Mouse (Mus musculus): Measurements from ENCODE around the gene Vmn1r189. TPM values are rescaled to one million over a fixed set of nuclear protein-coding genes. Genes with fewer than 3 reads are reported as not detected.

The Vmn1r189 gene
- not detected for polyA plus RNA-seq (2014; fragmentation: Illumina TruSeq; extraction: RNeasy Lipid Tissue Mini Kit (QIAGEN cat#74804); ENCODE audit: low read depth, low replicate concordance)

DNA sequence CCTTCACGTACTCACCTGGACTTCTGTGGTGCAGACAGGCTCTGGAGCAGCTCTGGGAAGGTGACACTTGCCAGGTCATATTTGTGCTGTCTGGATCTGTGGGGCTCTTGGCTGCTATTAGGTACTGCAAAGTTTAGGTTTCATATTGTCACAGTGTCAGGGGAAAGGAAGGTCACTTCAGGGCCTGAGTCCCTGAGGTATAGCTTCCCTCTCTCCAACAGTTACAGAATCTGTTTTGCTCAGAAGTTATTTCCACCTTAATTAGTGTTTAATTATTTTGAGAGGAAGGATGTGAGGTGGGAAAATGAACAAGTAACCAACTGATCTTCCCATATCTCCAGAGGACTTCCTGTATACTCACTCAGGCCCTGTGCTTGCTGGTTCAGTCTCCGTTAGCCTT is at the start of gene Vmn1r189:
Gene Vmn1r189, minus strand, starts transcription at position 101 of the 400 bp plus-strand sequence.

GRCm38 (mm10) chr13:22084140-22084539 is 21.5 kb downstream of the Vmn1r189 start, which contains the start of gene Vmn1r188:
Gene Vmn1r188, plus strand, starts transcription at chr13:22084440.

Other genes starting within 250 kb of the Vmn1r189 start
- gene Zfp184, start 160.7 kb downstream of the Vmn1r189 start, polyA plus RNA-seq (2014; fragmentation: Illumina TruSeq; extraction: RNeasy Lipid Tissue Mini Kit (QIAGEN cat#74804); ENCODE audit: low read depth, low replicate concordance): 3.0 TPM
- gene Pom121l2, start 124.6 kb downstream of the Vmn1r189 start, polyA plus RNA-seq (2014; fragmentation: Illumina TruSeq; extraction: RNeasy Lipid Tissue Mini Kit (QIAGEN cat#74804); ENCODE audit: low read depth, low replicate concordance): 3.5 TPM
- not detected for gene Prss16, start 96.1 kb downstream of the Vmn1r189 start, polyA plus RNA-seq (2014; fragmentation: Illumina TruSeq; extraction: RNeasy Lipid Tissue Mini Kit (QIAGEN cat#74804); ENCODE audit: low read depth, low replicate concordance)
- not detected for gene Hist1h2ah, start 70.3 kb downstream of the Vmn1r189 start, polyA plus RNA-seq (2014; fragmentation: Illumina TruSeq; extraction: RNeasy Lipid Tissue Mini Kit (QIAGEN cat#74804); ENCODE audit: low read depth, low replicate concordance)
- not detected for gene Hist1h2bk, start 70.0 kb downstream of the Vmn1r189 start, polyA plus RNA-seq (2014; fragmentation: Illumina TruSeq; extraction: RNeasy Lipid Tissue Mini Kit (QIAGEN cat#74804); ENCODE audit: low read depth, low replicate concordance)
- 6.8 TPM for gene Hist1h4i, start 64.5 kb downstream of the Vmn1r189 start, polyA plus RNA-seq (2014; fragmentation: Illumina TruSeq; extraction: RNeasy Lipid Tissue Mini Kit (QIAGEN cat#74804); ENCODE audit: low read depth, low replicate concordance)
- not detected for gene Hist1h2ag, start 62.9 kb downstream of the Vmn1r189 start, polyA plus RNA-seq (2014; fragmentation: Illumina TruSeq; extraction: RNeasy Lipid Tissue Mini Kit (QIAGEN cat#74804); ENCODE audit: low read depth, low replicate concordance)
- not detected for gene Hist1h2bj, start 62.6 kb downstream of the Vmn1r189 start, polyA plus RNA-seq (2014; fragmentation: Illumina TruSeq; extraction: RNeasy Lipid Tissue Mini Kit (QIAGEN cat#74804); ENCODE audit: low read depth, low replicate concordance)
- not detected for gene Vmn1r188, start 21.4 kb downstream of the Vmn1r189 start, polyA plus RNA-seq (2014; fragmentation: Illumina TruSeq; extraction: RNeasy Lipid Tissue Mini Kit (QIAGEN cat#74804); ENCODE audit: low read depth, low replicate concordance)
- gene Vmn1r191, start 78.1 kb upstream of the Vmn1r189 start, polyA plus RNA-seq (2014; fragmentation: Illumina TruSeq; extraction: RNeasy Lipid Tissue Mini Kit (QIAGEN cat#74804); ENCODE audit: low read depth, low replicate concordance): not detected
- not detected for gene Vmn1r192, start 85.3 kb upstream of the Vmn1r189 start, polyA plus RNA-seq (2014; fragmentation: Illumina TruSeq; extraction: RNeasy Lipid Tissue Mini Kit (QIAGEN cat#74804); ENCODE audit: low read depth, low replicate concordance)
- gene Vmn1r193, start 117.3 kb upstream of the Vmn1r189 start, polyA plus RNA-seq (2014; fragmentation: Illumina TruSeq; extraction: RNeasy Lipid Tissue Mini Kit (QIAGEN cat#74804); ENCODE audit: low read depth, low replicate concordance): not detected
- gene Vmn1r194, start 138.4 kb upstream of the Vmn1r189 start, polyA plus RNA-seq (2014; fragmentation: Illumina TruSeq; extraction: RNeasy Lipid Tissue Mini Kit (QIAGEN cat#74804); ENCODE audit: low read depth, low replicate concordance): not detected
- gene Vmn1r195, start 164.7 kb upstream of the Vmn1r189 start, polyA plus RNA-seq (2014; fragmentation: Illumina TruSeq; extraction: RNeasy Lipid Tissue Mini Kit (QIAGEN cat#74804); ENCODE audit: low read depth, low replicate concordance): not detected
- not detected for gene Vmn1r196, start 184.1 kb upstream of the Vmn1r189 start, polyA plus RNA-seq (2014; fragmentation: Illumina TruSeq; extraction: RNeasy Lipid Tissue Mini Kit (QIAGEN cat#74804); ENCODE audit: low read depth, low replicate concordance)
- not detected for gene Vmn1r197, start 218.8 kb upstream of the Vmn1r189 start, polyA plus RNA-seq (2014; fragmentation: Illumina TruSeq; extraction: RNeasy Lipid Tissue Mini Kit (QIAGEN cat#74804); ENCODE audit: low read depth, low replicate concordance)
- not detected for gene Vmn1r198, start 244.5 kb upstream of the Vmn1r189 start, polyA plus RNA-seq (2014; fragmentation: Illumina TruSeq; extraction: RNeasy Lipid Tissue Mini Kit (QIAGEN cat#74804); ENCODE audit: low read depth, low replicate concordance)